Mouse (Mus musculus) mature B cell (primary cell): ENCODE results near the gene Daxx.
"Not testable (repeated sequence)": the region's sequence is repeated elsewhere in the genome, so short reads cannot be mapped to it uniquely, and the experiment has no call there.

ENCODE experiments used
- in situ Hi-C: fragments of 300-500 bp; cut with MboI; formaldehyde crosslinking; loops from 2 replicates; pipeline ENCODE4 v1.14.3; 2019

The Daxx gene

GRCm38 (mm10) chr17:33909077-33909868, at the start of gene Daxx:
TSS of gene Daxx (plus strand) at chr17:33909414.
- in situ Hi-C loops = no loop called here

- in situ Hi-C loops = no loop called here
Measured at GRCm38 (mm10) chr17:33865330-33866030, 43.7 kb upstream of the Daxx start.

- in situ Hi-C loops = not testable (repeated sequence)
Measured at GRCm38 (mm10) chr17:33873537-33873936, 35.7 kb upstream of the Daxx start, which contains the start of gene Gm7029. TSS of gene Gm7029 (plus strand) at chr17:33873837.

GRCm38 (mm10) chr17:33874411-33874810, 34.8 kb upstream of the Daxx start:
- in situ Hi-C loops = no loop called here

GRCm38 (mm10) chr17:33875797-33876196, 33.4 kb upstream of the Daxx start:
- in situ Hi-C loops = not testable (repeated sequence)

- in situ Hi-C loops = not testable (repeated sequence)
Measured at GRCm38 (mm10) chr17:33884320-33884719, 24.9 kb upstream of the Daxx start.

- in situ Hi-C loops = not testable (repeated sequence)
Measured at GRCm38 (mm10) chr17:33887802-33888201, 21.4 kb upstream of the Daxx start.

- in situ Hi-C loops = not testable (repeated sequence)
Measured at GRCm38 (mm10) chr17:33888230-33888629, 21.0 kb upstream of the Daxx start.

GRCm38 (mm10) chr17:33889941-33890532, 19.2 kb upstream of the Daxx start:
- in situ Hi-C loops = not testable (repeated sequence)

GRCm38 (mm10) chr17:33890533-33891059, 18.6 kb upstream of the Daxx start, which contains the start of gene Kifc1:
TSS of gene Kifc1 (minus strand) at chr17:33890661.
- in situ Hi-C loops = no loop called here

- in situ Hi-C loops = no loop called here
Measured at GRCm38 (mm10) chr17:33891357-33891756, 17.9 kb upstream of the Daxx start.

- in situ Hi-C loops = not testable (repeated sequence)
Measured at GRCm38 (mm10) chr17:33891892-33892291, 17.3 kb upstream of the Daxx start.

- in situ Hi-C loops = no loop called here
Measured at GRCm38 (mm10) chr17:33892429-33892828, 16.8 kb upstream of the Daxx start.

GRCm38 (mm10) chr17:33893011-33893410, 16.2 kb upstream of the Daxx start:
- in situ Hi-C loops = not testable (repeated sequence)

GRCm38 (mm10) chr17:33897114-33897794, 12.0 kb upstream of the Daxx start:
- in situ Hi-C loops = no loop called here

GRCm38 (mm10) chr17:33898193-33898592, 11.0 kb upstream of the Daxx start:
- in situ Hi-C loops = not testable (repeated sequence)

GRCm38 (mm10) chr17:33899642-33900041, 9.6 kb upstream of the Daxx start:
- in situ Hi-C loops = no loop called here

- in situ Hi-C loops = no loop called here
Measured at GRCm38 (mm10) chr17:33900281-33900988, 8.8 kb upstream of the Daxx start.

- in situ Hi-C loops = no loop called here
Measured at GRCm38 (mm10) chr17:33900989-33901314, 8.3 kb upstream of the Daxx start.

- in situ Hi-C loops = no loop called here
Measured at GRCm38 (mm10) chr17:33901653-33902052, 7.6 kb upstream of the Daxx start.

- in situ Hi-C loops = no loop called here
Measured at GRCm38 (mm10) chr17:33902079-33902478, 7.1 kb upstream of the Daxx start.
